Mouse (Mus musculus): Measurements from ENCODE around the gene Ccdc163. TPM values are rescaled to one million over a fixed set of nuclear protein-coding genes. Genes with fewer than 3 reads are reported as not detected.

The Ccdc163 gene
- total RNA-seq, 2 experiments from 2014 or later = 4.0 to 6.5 TPM

DNA sequence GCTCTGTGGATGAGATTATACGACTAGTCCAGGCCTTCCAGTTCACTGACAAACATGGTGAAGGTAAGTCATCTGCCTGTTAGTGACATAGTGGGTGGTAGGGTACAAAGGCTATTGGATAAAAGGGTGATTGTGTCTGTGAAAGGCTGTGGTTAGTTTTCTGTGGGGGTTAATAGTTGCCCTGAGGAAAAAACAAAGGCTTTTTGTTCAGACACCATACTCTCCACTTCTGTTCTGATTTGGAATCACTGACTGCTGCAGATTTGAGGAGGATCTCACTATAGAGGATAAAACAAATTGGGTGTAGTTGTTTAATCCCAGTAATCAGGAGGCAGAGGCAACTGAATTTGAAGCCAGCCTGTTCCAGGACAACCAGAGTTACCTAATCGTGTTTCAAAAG, 14.5 kb upstream of the Ccdc163 start:
- intact Hi-C loops (cut with DNase I) = no loop called here
- DNase-seq (ENCODE audit: low spot score in 2 of 2) = no peak

DNA sequence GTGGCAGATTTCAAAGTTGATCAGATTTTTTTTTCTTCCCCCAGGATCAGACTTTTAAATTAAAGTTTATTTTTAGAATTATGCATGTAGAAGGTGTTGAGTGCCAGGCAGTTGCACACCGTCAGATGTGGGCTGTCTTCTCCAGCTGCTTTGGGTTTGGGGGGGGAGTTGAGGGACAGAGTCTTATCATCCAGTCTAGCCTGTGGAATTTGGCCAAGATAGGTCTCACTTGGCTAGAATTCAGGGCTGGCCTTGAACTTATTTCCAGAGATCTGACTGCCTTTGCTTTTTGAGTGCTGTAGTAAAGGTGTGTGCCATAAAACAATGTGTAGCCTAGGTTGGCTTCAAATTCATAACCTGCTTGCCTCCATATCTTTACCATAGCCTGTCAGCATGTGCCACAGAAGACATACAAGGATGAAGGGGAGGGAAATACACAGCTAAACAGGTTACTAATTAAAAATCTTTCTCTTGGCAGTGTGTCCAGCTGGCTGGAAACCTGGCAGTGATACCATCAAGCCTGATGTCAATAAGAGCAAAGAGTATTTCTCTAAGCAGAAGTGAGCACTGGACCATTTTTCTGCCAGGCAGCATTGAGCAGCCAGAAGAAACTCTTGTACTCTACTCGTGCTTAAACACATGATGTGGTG, 9.5 kb upstream of the Ccdc163 start:
- DNase-seq (ENCODE audit: low spot score in 2 of 2) = no peak
- intact Hi-C loops (cut with DNase I) = no loop called here

DNA sequence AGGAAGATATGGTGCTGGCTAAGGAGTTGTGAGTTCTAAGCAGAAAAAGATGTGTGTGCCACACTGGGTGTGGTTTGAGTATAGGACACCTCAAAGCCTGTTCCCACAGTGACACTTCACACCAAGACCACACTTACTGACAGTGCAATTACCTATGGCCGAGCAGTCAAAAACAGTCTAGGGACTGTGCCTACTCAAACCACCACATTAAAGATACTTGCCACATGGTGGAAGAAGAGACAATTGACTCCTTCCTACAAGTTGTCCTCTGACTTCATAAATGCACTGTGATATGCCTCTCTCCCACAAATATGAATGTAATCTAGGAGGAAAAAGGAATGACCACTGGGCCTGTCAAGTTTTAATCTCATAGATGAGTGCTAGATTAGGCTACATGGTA, 7.3 kb upstream of the Ccdc163 start:
- intact Hi-C loops (cut with DNase I) = no loop called here
- DNase-seq (ENCODE audit: low spot score in 2 of 2) = no peak

DNA sequence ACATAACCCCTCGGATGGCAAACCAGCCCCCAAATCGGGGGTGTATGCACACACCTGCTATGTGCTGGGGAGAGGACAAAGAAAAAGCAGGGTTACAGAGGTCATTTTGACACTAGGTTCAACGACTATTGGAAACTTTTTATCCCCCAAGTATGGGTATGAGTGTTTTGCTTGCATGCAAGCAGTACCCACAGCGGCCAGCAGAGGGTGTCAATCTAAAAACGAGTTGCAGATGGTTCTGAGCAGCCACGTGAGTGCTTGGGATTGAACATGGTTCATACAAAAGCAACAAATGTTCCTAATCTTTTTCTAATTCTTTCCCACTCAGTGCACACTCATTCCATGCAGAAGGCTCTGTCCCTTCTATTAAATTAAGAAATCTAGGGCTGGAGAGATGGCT, 4.5 kb upstream of the Ccdc163 start:
- intact Hi-C loops (cut with DNase I) = no loop called here
- DNase-seq (ENCODE audit: low spot score in 2 of 2) = peak; percentile 26 to 56

DNA sequence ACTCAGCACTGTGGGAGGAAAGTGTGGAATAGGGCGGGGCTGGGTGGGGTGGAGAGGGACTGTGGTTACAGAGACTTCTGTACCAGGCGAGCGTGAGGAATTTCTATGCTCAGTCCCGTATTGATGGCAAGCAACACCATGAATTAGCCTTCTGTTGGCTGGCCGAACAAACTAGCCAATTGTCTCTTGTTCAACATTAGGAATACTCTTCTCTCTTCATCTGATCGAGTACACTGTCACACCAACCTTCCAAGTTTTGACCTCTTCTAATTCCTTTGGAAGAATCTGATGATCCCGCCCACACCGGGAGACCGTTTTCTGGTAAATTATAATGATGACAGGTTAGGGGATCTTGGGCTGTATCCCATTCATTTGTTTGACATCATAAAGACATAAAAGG, 643 bp upstream of the Ccdc163 start:
- intact Hi-C loops (cut with DNase I) = no loop called here
- DNase-seq (ENCODE audit: low spot score in 2 of 2) = peak in 1 of 2 experiments; percentile 57

DNA sequence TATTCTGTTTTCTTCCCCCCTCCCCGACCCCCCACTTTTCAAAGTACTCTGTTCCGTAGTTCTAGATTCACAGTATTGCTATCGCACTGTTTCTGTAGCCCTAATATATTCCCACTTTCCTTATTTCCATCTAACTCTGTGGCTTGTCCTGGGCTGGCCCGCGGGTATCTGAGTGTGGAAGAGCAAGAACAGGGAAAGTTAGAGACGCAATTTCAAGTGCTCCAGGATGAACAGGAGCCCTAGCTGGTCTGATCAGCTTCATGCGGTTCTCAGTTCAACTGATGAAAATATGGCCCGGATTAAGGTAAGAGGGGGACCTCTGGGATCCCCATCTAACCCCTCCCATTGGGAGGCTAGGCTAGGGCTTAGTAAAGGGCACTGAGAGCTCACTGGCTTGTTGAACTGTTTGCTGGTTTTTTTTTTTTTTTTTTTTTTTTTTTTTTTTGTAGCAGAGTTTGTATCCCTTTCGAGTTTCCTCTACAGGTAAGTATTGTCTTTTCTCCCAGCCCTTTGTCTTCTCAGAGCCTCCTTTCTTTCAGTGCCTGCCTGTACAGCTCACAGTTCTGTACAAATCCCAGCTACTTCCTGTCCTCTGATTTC, 582 bp downstream of the Ccdc163 start:
- intact Hi-C loops (cut with DNase I) = no loop called here
- DNase-seq (ENCODE audit: low spot score in 2 of 2) = no peak

DNA sequence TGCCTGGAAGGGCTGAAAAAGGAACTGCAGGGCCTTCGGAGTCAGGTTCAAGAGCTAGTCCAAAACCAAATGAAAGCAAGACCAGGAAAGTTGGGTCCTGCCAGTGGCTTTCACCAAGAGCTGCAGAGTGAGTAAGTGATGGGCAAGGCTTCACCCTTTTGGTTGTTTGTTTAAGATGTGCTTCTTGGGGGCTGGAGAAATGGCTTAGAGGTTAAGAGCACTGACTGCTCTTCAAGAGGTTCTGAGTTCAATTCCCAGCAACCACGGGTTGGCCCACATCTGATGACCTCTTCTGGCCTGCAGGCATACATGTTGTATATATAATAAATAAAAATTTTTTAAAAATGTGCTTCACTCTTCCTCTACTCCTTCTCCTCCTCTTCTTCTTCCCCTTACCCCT, 1.8 kb downstream of the Ccdc163 start:
- DNase-seq (ENCODE audit: low spot score in 2 of 2) = no peak
- intact Hi-C loops (cut with DNase I) = no loop called here

DNA sequence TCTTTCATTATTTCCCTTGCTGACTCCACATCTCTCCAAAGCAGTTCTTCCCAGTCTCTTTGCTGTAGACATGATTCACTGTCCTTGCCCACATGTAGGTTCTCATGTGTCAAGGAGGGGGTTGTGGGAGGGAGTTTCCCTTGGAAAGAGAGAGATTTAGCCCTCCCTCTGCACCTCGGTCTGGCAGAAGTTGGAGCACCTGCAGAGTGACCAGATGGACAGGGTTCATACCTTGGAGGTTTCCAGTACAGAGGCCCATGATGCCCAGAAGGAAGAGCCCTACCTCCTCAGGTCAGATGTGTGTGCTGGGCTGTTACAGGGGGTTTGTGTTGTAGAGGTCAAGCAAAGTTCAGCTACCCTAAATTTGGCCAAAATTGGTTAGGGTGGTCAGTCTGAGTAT, 4.2 kb downstream of the Ccdc163 start:
- intact Hi-C loops (cut with DNase I) = no loop called here
- no peak for DNase-seq (ENCODE audit: low spot score in 2 of 2)

DNA sequence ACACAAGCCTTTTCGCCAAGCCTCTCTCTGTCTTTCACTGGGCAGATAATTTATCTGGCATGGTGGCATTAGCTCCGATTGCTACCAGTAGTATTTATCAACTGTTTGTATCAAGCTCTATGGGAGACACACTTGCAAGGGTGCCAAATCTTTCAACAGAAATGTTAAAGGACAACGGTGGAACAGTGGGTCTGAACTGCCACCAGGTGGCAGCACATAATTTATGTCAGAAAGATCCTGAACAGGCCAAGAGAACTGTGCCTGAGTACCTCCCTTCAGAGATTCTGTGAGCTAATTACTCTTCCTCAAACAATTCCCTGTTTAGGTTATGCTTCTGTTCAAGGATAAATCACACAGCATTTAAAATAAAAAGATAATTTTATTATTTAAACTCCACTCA, 11.1 kb downstream of the Ccdc163 start:
- intact Hi-C loops (cut with DNase I) = loop anchor here (1.0 kb wide), 1 partner anchor 70 kb away; no protein-coding TSS in a partner anchor
- DNase-seq (ENCODE audit: low spot score in 2 of 2) = peak; percentile 70 to 86

DNA sequence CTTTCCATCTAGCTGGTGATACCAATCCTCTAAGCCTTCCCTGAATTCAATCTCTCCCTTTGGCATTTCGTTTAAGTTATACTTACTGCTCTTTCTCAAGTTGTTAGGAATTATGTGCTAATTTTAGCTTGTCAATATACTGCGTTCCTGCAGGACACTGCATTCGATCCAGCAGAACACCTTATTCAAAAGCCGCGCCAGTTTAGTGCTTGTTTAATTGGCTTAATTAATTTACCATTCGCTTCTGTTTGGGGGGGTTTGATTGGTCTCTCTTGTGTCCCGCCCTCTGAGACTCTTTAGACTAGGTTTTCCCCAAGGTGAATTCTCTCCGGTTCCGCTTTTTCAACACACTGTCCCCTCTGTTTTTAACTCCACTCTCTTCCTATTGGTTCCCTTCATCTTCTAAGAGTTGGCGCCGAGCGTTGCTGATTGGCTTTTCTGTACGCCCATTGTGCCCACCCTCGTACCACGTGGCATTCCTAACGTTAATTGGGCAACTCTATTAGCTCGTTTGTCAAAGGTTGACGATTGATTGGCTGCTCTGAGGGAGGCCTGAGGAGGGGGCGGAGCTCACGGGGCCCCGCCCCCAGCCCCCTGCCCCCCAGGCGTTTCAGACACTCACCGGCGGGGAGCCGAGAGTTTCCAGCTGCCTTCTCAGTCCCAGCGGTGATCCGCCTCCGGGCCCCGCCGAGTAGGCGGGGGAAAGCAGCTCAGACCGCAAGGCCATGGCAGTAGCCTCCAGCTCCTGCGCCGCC, 12.2 kb downstream of the Ccdc163 start, which contains the start of gene Tesk2:
Gene Tesk2 (plus strand): TSS at position 606 of the 755 bp plus-strand sequence.
- DNase-seq (ENCODE audit: low spot score in 2 of 2) = peak; percentile 94 to 99
- intact Hi-C loops (cut with DNase I) = loop anchor here (5.0 kb wide), 2 partner anchors 272 to 402 kb away; partner anchors contain the start of gene Urod

DNA sequence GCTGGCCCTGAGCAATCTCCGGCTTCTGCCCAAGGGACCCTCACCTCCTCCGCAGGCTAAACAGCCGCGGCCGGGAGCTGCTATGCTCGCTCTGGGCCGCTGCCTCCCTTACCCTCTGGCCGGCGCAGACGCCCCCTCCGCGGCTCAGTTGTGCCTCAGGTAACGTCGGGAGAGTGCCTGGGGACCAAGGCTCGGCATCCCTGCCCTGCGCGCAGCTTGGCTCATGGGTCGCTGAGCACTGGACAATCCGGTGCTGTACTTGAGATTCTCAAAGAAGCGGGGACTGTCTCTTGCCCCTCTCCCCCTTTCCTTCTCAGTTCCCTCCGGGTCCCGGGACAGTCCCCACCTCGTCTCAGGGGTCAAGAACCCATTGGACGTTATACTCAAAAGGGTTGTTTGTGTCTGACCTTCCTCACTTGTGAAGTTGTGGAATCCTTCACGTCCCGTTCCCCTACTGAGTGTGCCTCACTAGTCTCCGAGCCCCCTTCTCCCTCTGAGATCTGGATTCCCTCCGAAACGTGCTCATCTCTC, 12.9 kb downstream of the Ccdc163 start:
- DNase-seq (ENCODE audit: low spot score in 2 of 2) = no peak
- intact Hi-C loops (cut with DNase I) = loop anchor here (5.0 kb wide), 2 partner anchors 271 to 401 kb away; partner anchors contain the start of gene Urod

DNA sequence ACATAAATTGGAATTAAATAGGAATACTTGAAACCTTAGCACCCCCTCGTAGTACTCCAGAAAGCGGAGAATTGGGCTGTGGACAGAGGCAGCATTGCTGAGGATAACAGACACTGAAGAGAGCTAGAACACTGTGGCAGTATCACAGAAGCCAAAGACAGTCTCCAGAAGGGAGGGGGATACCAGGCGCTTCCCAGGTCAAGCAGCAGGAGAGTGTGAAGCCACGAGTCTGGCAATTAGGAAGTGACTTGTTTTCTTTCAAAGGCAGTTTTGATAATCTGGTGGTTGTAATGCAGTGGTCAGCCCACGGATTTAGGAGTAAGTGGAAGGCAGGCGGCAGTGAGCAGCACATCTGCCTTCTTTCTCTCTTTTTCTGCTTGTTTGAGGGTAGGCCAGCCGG, 13.9 kb downstream of the Ccdc163 start:
- no peak for DNase-seq (ENCODE audit: low spot score in 2 of 2)
- intact Hi-C loops (cut with DNase I) = loop anchor here (5.0 kb wide), 2 partner anchors 270 to 400 kb away; partner anchors contain the start of gene Urod

DNA sequence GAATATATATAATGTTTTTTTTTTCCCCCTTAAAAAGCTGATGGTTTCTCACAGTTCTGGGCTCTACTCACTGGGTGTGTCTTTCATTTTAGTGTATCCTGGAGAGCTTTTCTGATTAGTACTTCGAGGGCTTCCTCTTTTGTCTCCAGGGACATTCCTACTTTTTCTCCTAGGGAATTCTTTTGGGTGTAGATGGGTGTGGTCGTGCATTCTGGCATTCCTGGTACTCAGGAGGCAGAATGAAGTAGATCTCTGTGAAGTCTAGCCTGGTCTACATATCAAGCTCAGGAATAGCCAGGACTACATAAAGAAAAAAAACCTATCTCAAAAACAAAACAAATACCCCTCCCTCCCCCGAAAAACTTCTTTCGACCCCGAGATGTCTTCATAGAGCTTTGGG, 17.1 kb downstream of the Ccdc163 start:
- DNase-seq (ENCODE audit: low spot score in 2 of 2) = no peak
- intact Hi-C loops (cut with DNase I) = no loop called here

DNA sequence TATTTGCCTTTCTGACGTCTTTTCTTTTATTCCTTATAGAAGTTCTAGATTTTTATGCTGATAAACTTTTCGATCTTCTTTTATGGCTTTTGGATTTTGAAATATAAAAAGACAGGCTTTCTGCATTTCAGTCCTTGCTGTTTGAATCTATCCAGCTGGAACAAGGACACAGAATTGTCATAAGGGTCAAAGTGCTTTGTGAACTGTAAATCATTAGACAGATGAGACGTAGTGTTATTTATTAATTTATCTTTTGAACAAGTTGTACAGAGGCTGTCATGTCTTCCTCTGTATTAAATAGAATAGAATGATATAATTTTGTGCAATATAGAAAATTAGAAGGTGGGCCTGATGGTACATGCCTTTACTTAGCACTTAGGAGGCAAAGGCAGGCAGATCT, 19.1 kb downstream of the Ccdc163 start:
- DNase-seq (ENCODE audit: low spot score in 2 of 2) = no peak
- intact Hi-C loops (cut with DNase I) = no loop called here

DNA sequence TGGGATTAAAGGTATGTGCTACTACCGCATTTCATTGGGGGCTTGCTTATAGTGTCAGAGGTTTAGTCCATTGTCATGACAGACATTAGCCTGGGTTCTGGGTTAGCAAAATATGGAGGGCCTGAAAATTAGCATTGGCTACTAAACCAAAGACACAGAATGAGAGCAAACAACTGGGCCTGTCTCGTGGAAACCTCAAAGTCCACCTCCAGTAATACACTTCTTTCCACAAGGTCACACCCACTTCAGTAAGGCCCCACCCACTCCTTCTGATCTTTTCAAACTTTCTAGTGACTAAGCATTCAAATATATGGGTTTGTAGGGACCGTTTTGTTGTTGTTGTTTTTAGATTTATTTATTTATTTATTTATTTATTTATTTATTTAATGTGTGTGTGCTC, 21.2 kb downstream of the Ccdc163 start:
- intact Hi-C loops (cut with DNase I) = no loop called here
- DNase-seq (ENCODE audit: low spot score in 2 of 2) = no peak

DNA sequence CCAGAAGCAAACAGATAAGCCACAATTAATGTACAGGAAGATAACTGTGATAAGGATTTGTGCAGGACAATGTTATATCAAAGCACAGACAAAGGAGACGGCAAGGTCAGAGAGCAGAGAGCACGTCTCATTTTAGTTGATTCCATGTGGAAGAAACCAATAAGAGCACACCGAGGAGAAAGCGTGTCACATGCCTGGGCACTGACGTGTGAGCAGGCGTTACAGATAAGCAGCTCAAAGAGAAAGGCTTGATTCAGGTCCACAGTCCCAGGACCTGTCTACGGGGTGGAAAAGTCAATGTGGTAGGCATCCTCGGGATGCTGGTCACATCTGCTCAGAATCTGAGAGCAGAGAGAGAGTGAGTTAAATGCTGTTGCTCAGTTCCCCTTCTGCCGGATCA, 22.8 kb downstream of the Ccdc163 start:
- intact Hi-C loops (cut with DNase I) = no loop called here
- no peak for DNase-seq (ENCODE audit: low spot score in 2 of 2)

DNA sequence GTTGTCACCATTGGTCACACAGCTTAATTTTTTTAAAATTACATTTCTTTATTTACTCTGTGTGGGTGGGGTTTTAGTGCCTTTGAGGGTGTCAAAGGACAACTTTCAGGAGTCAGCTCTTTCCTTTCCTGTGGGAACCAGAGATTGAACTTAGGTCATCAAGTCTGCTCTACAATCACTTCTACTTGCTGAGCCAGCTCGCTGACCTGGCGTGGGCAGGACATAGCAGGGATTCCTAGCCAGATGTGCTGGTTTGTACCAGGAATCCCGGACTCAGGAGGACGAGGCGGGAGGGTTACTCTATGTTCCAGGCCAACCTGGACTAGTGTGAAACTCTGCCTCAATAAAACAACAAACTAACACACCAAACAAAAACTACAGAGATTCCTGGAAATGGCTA, 24.0 kb downstream of the Ccdc163 start:
- no peak for DNase-seq (ENCODE audit: low spot score in 2 of 2)
- intact Hi-C loops (cut with DNase I) = no loop called here

DNA sequence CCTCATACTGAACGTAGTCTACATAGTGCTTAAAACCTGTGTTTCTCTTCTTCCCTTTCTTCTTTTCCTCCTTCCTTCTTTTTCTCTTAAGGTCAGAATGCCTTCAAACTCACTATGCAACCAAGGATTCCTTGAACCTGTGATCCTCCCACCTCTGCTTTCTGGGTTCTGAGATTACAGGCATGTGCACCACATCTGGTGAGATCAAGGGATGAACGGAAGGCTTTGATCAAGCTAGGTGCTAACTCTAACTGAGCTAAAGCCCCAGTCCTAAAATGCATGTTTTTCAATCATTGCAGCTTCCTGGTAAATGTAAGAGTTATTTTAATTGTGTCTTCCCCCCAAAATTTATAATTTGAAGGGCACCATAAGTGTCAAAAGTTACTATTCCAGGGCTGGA, 26.7 kb downstream of the Ccdc163 start:
- no peak for DNase-seq (ENCODE audit: low spot score in 2 of 2)
- intact Hi-C loops (cut with DNase I) = no loop called here

DNA sequence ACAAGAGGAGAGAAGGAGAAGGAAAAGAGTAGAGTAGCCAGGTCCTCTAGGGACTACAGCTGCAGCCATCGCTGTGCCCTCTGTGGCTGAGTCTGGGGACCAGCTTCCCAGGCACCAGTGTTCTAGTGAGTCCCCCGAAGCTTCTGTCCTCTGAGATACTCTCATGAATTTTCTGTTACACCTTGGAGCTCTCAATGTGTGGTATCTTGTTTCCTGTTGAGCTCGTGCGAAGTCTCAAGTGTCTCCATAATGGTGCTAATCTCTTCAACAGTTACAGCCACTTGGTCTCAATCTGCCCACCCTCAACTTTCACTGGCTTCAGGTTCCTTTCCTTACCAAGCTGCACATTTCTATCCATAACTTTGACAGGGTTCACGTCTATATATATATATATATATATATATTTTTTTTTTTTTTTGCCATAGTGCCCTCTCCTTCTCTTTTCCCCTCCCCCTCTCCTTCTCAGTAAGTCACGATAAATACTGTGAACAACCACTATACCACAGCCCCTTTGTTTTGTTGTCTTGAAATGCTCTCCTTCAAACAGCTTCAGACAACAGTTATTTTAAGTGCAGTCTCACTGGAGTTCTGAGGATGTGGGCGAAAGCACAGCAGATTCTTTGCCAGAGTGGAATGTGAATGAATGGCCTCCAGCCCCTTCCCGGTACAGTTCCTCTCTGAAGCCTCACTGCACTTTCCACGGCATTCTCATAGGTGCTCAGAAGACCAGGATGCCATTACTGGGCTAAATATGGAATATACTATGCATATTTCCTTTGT, 30.9 kb downstream of the Ccdc163 start:
- peak; percentile 12 to 34 for DNase-seq (ENCODE audit: low spot score in 2 of 2)

DNA sequence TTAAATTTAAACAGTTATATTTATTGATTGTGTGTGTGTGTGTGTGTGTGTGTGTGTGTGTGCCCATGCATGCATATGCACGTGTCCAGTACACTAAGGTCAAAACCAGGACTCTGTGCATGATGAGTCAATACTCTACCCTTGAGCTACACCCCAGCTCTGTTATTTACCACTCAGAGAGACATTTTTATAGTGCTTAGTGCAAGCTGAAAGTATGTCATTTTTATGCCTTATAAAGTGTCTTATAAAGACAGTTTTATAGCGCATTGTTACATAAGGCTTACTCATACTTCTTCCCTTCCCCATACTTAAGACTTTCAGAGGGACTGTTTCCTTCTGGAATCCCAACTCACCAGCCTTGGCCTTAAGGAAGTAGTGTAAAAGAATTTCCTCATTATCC, 41.4 kb downstream of the Ccdc163 start:
- DNase-seq (ENCODE audit: low spot score in 2 of 2) = peak in 1 of 2 experiments; percentile 26
- intact Hi-C loops (cut with DNase I) = no loop called here

More for the DNA sequence above, 30.9 kb downstream of the Ccdc163 start:
- intact Hi-C loops (cut with DNase I) = no loop called here

Measured in left cerebral cortex, postnatal 25 days (tissue).